Mouse (Mus musculus) ZHBTc4 (cell line): ENCODE measurements around the gene Cog4.

Experiments used
- DNase-seq: peaks from one replicate; pipeline ENCODE4 v3.0.0-alpha.2; 2011; ENCODE audit warnings: low read depth, low spot score

Cog4 gene

DNA sequence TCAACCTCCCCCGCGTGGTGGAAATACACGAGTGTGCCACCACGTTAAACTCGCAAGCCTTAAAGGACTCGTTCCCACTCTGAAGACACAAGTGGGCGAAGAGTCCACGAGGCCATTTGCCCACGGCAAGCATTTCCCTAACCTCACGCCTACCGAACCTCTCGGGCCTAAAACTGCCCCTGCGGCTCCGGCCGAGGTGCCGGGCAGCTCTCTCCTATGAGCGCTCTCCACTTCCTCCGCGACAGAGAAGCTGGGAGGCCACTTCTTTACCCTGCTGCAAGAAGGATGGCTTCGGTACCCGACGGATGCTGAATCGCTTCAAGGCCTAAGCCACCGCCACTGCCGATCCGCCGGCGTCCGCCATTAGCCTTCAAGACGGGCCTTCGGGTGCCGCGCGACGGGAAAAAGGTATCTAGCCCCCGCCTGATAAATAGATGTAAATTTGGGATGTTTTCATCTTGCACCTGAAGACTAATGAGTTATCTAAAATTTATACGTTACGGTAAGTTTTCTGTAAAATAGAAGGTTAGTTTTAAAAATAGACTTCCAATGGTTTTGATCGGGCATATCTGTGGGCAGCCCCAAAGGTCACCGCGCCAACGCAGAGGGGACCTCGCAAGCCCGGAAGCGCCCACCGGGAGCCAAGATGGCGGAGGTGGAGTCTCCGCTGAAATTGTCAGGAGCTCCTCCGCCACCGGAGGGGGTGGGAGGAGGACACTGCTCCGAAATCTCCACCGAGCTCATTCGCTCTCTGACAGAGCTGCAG lies at the start of gene Cog4, which contains the start of gene Sf3b3:
Cog4 (plus strand) TSS at position 196 of the 766 bp plus-strand sequence.
Sf3b3 (minus strand) TSS at position 383 of the 766 bp plus-strand sequence.
- DNase-seq: peak; percentile 92

GRCm38 (mm10) chr8:110797086-110797485 lies 49.3 kb upstream of the Cog4 start:
- DNase-seq: no peak

- no peak for DNase-seq
Measured at GRCm38 (mm10) chr8:110802988-110803387, 43.4 kb upstream of the Cog4 start.

DNA sequence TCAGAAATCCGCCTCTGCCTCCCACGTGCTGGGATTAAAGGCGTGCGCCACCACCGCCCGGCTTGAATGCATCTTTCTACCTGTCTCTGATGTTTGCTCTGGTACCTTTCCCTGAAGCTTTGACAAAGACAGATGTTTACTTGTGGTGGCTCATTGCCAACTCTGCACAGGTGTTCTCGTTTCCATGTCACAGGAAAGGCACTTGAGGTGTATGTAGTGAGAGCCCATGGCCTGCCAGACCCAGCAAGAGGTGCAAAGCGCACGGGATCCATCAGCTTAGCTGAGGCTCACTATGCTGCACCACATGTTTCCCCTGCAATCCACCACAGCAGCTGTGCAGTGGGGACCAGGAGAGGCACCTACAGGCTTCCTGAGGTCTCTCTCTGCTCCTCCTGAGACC lies 42.5 kb upstream of the Cog4 start:
- DNase-seq: no peak

DNA sequence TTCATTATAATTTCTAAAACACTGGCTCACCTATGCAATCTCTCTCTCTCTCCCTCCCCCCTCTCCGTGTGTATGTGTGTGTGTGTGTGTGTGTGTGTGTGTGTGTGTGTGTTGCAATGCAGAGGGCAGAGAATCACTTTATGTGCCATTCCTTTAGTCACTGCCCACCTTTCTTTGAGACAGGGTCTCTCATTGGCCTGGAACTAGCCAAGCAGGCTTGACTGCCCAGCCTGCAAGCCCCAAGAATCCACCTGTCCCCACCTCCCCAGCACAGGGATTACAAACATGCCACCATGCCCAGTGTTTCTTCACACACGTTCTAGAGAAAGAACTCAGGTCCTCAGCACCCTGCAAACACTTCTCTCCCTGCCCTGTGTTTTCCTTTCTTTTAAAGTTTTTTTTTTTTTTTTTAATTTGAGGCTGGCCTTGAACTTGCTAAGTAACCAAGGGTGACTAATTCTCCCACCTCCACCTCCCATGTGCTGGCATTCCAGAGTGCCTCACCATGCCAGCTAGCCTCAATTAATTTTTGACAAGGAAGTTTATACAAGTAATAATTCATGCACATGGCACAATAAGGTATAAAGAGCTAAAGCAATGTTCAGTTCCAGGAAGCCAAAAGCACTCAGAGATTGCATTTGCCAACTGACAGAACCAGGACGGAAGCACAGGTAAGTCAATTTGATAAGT lies 41.4 kb upstream of the Cog4 start:
- DNase-seq: no peak

DNA sequence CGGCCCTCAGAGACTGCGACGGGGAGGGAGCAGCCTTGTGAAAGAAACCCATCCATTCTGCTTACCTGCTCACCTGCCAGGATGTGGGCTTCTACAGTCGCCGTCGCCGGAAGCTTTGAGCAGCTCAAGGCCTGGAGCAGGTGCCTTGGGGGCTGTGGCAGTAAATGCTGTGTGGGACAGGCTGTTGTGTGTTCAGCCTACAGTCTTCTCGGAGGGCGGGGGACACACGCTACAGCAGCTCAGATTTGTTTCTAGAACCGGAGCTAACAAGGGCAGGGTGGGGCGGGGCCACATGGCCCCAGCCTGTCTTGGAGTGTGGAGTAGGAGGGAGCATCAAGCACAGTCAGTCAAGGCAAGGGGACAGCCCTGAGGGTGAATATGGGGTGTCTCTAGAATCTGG lies 40.7 kb upstream of the Cog4 start, which contains the start of gene Il34:
Il34 (minus strand) TSS at position 256 of the 400 bp plus-strand sequence.
- peak; percentile 85 for DNase-seq

GRCm38 (mm10) chr8:110806146-110806545 lies 40.3 kb upstream of the Cog4 start:
- DNase-seq: no peak

DNA sequence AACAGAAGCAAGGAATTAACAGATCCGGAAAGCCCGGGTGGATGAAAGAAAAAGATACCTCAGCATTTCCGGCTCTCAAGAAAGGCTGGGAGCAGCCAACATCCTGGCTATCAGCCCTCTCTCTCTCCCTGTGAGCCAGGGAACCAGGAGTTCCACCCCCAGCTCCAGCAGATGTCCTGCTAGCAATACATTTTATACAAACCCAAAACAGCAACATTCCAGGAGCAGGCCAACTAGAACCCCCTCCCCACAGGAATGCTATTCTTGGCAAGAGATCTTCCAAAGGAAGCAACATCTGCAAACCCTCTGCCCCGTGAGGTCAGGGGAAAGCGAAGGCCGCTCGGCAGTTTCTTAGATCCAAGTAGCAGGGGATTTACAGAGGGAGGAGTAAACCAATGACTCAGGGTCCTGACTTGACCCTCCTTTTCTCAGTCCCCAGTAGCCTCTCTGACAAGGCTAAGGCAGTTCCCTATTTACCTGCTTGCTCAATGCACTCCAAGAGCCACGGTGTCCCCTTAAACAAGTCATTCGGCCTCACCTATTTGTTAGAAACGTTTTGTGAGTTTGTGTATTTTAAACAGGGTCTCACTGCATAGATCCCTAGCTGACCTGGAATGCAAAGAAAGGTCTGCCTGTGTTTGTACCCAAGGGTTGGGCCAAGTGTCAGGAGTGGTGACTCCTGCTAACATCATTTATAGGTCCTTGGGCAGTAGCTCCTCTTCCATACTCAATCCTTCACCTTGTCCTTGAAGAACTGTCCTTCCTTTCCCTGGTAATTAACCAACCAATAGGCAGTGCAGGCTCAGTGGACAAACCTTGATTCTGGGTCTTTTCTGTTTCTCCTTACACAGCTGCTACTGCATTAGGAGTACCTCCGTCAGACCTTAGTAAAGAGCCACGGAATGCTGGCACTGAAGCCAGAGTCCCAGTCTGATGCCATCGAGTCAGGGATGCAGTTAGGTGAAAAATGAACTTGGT lies 37.6 kb upstream of the Cog4 start:
- DNase-seq: peak; percentile 69

DNA sequence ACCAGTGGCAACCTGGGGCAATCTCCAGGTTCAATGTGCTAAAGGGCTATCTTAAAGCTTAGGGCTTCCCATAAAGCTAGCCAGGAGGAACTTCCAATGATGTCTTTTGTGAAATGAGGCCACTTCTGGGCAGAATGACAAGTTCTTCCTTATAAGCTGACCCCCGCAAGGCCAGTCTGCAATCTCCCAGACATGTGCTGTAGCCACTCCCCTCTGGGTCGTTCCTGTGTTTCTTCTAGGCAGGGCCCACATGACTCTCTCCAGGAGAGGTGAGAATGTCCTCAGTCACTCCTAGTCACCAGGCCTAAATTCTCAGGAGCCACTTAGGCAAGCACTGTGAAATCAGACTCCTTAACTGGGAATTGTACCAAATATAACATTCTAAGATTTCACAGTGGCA lies 36.6 kb upstream of the Cog4 start:
- peak; percentile 40 for DNase-seq

DNA sequence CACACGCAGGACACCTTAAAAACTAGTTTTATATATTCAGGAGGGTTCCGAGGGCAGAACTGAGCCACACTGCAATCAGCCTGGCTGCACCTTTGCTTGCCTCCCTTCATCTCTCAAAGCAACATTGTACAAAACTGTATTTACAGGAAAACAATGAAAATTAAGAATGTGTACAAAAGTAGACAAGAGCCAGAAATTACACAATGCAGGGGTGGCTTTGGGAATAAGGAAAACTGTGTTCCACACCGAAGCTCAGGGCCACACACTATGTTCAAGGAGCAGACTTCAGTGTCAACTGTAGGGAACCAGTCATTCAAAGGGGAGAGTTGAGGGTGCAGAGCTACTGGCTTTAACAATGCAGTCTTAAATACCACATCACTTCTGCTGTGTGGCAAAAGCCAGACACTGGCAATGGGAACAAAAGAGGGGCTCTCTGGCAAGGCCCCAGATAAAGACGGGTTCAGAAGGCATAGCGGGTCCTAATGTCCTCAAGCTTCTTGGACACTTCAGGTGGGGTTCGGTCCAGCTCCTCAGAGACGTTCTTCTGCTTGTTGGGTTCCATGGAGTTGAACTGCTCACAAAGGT lies 35.8 kb upstream of the Cog4 start:
- no peak for DNase-seq

- no peak for DNase-seq
Measured at GRCm38 (mm10) chr8:110811116-110811515, 35.3 kb upstream of the Cog4 start.

- DNase-seq: no peak
Measured at GRCm38 (mm10) chr8:110811793-110812192, 34.6 kb upstream of the Cog4 start.

DNA sequence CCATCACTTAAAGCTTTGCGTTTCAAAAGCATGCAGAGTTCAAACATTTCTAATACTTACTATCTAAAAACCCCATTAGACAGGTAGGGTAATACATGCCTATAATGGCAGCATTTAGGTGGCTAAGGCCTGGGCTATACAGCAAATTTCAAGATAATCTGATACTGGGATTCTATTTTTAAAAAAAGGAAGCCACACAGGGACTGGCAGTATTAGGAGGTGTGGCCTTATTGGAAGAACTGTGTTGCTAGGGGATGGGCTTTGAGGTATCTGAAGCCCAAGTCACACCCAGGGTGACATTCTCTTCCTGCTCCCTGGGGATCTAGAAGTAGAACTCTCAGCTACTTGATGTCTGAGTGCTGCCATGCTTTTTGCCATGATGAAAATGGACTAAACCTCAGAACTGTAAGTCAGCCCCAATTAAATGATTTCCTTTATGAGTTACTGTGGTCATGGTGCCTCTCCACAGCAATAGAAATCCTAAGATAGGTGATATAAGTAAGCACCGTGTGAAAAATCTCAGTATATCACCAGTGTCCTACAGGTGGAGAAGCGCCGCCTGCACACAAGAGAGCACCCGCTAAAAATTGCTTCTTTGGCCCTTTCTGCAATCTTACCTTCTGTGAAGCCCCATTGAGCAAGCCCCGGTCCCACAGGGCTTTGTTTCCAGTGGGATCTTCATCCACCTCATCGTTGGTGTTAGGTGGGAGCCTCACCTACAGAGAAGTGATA lies 33.9 kb upstream of the Cog4 start:
- DNase-seq: no peak

DNA sequence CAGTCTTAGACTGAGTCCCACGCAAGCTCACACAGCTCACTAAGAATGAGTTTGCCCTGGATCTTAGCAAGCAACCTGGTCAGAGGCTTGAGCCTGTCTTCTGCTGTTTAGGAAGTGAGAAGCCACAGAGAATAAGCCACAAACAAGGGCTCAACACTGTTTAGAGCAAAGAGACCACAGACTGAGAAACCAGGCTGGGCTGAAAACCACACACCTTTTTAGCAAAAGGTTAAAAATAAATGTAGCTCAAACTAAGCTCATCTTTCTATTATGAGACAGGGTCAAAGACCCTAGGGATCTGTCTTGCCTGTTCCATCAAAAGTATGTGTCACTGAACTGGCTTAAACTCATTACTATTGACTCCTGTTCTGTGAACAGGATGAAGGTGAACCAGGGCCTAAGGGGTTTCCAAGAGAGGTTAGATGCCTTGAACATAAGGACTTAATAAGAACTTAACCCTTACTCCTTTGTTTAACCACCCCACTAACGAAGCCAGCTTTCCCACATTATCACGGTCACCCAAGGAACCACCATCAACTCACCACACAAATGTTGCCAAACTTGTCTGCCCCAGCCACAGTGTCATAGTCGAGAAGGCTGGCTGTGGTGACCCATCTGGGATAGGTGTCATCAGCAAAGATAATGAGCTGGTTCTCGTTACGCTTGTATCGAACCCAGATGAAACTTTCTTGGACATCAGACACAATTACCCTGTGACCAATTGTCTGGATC lies 33.2 kb upstream of the Cog4 start:
- DNase-seq: no peak

GRCm38 (mm10) chr8:110815308-110815707 lies 31.1 kb upstream of the Cog4 start:
- DNase-seq: no peak

DNA sequence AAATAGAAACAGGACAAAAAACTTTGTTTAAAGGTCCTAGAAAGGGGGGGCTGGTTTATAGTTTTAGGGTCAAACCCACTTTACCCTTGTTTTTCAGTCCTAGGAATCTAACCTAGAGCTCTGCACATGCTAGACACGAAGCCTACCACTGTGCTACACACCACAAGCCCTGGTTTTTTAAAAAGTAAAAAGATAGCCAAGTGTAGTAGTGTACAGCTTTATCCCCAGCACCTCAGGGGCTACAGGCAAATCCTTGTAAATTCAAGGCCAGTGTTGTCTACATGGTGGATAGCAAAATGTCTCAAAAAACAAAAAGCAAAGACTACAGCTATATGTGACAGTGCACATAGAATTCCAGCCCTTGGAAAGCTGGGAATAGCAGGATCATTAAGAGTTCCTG lies 29.4 kb upstream of the Cog4 start:
- no peak for DNase-seq

- DNase-seq: no peak
Measured at GRCm38 (mm10) chr8:110818593-110818992, 27.8 kb upstream of the Cog4 start.

DNA sequence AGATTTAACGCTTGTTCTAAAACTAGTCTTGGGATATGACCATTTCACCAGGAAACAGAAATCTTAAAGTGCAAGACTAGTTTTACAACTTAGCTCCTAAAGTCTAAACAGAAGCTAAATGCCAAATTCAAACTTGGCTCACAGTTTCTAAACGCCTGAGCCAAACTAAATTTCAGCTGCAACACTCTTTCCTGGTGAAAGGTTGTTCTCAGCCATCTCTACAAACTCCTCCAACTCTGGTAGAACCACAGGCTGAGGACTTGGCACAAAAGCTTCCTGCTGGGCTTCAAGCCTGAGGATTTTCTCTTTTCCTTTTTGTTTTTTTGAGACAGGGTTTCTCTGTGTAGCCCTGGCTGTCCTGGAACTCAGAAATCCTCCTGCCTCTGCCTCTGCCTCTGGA lies 26.1 kb upstream of the Cog4 start:
- no peak for DNase-seq

GRCm38 (mm10) chr8:110821960-110822359 lies 24.4 kb upstream of the Cog4 start:
- no peak for DNase-seq

DNA sequence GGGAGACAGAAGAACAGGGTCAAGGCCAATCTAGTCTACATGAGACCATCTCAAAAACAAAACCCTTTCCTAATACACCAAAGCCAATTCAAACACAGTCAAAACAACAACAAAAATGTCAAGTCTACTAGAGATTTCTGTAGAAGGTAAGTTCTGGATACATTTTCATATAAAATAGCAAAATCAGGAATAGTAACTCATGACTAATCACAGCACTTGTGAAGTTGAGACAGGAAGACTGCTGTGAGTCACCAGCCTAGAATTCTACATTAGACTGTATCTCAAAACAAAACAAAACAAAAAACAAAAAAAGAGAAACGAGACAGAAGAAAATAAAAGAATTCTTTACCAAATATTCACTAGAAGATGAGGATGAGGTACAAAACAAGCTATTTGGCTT lies 21.5 kb upstream of the Cog4 start:
- no peak for DNase-seq
